Mouse (Mus musculus): ENCODE results near the gene Gulp1.

GRCm38 (mm10) chr1:44598312-44598711 is 47.0 kb downstream of the Gulp1 start:
- TF ChIP-seq CTCF (IDR thresholded peaks at IDR 0.05; ENCODE audit: borderline replicate concordance, control insufficient read depth, extremely low read depth, insufficient read depth, low read length, poor library complexity) (no peak), POLR2A (IDR thresholded peaks at IDR 0.05; ENCODE audit: control insufficient read depth, extremely low read depth, insufficient read depth, low read length, poor library complexity) (no peak)
